Mouse (Mus musculus): Measurements from ENCODE around the gene Slc25a47. TPM values are rescaled to one million over a fixed set of nuclear protein-coding genes. Genes with fewer than 3 reads are reported as not detected.
A peak's percentile ranks its signal among the peaks of the same experiment; 100 is the strongest.

The Slc25a47 gene
- polyA plus RNA-seq (2015; fragmentation: Nextera tagmentation; extraction: Ambion mirVana): 9.9 and 12.0 TPM in 2 replicates

- Histone ChIP-seq H3K27ac (ENCODE audit: low read length) (peak within 1 kb of the TSS; percentile 88), H3K9me3 (ENCODE audit: low read length) (no peaks in the 10 kb centered on the region), H3K36me3 (ENCODE audit: insufficient read depth, low read length) (peaks cover 2% of the 10 kb centered on the region; the same call in 1 of the 2 replicates), H3K27me3 (ENCODE audit: insufficient read depth, low read length) (no peaks in the 10 kb centered on the region), H3K9ac (replicated peaks; ENCODE audit: low read length) (peak within 1 kb of the TSS; percentile 91), H3K4me1 (ENCODE audit: insufficient read depth, low read length) (peaks cover 50% of the 10 kb centered on the region), H3K4me2 (replicated peaks; ENCODE audit: low read depth, low read length) (peak within 1 kb of the TSS; percentile 97), H3K4me3 (ENCODE audit: low read length) (peak within 1 kb of the TSS; percentile 59)
- peak; percentile 98 for ATAC-seq (ENCODE audit: low FRiP score, low TSS enrichment)
- under 1% methylated on average over 52 of the region's 53 CpGs for WGBS
Measured at GRCm38 (mm10) chr12:108835840-108836409, at the start of gene Slc25a47, which contains the start of gene Slc25a29. Gene Slc25a47, plus strand, starts transcription at chr12:108836046. Gene Slc25a29, minus strand, starts transcription at chr12:108835883.

GRCm38 (mm10) chr12:108787329-108787728, 48.5 kb upstream of the Slc25a47 start:
- Histone ChIP-seq H3K4me3 (ENCODE audit: low read length) (no peak overlapping the region), H3K4me1 (ENCODE audit: insufficient read depth, low read length) (peaks cover 14% of the 10 kb centered on the region), H3K9me3 (ENCODE audit: low read length) (peaks cover 9% of the 10 kb centered on the region), H3K9ac (replicated peaks; ENCODE audit: low read length) (no peak overlapping the region), H3K4me2 (replicated peaks; ENCODE audit: low read depth, low read length) (no peak overlapping the region), H3K36me3 (ENCODE audit: insufficient read depth, low read length) (peaks cover 15% of the 10 kb centered on the region; the same call in 1 of the 2 replicates), H3K27me3 (ENCODE audit: insufficient read depth, low read length) (no peaks in the 10 kb centered on the region), H3K27ac (ENCODE audit: low read length) (no peak overlapping the region)
- WGBS: 93% methylated on average over 2 of the region's 2 CpGs
- no peak for ATAC-seq (ENCODE audit: low FRiP score, low TSS enrichment)

GRCm38 (mm10) chr12:108792152-108792545, 43.7 kb upstream of the Slc25a47 start:
- Histone ChIP-seq H3K9ac (replicated peaks; ENCODE audit: low read length) (peak overlapping the region; percentile 91), H3K36me3 (ENCODE audit: insufficient read depth, low read length) (no peaks in the 10 kb centered on the region), H3K4me3 (ENCODE audit: low read length) (peak overlapping the region; percentile 100), H3K9me3 (ENCODE audit: low read length) (no peaks in the 10 kb centered on the region), H3K27ac (ENCODE audit: low read length) (peak overlapping the region; percentile 99), H3K4me1 (ENCODE audit: insufficient read depth, low read length) (peaks cover 28% of the 10 kb centered on the region), H3K27me3 (ENCODE audit: insufficient read depth, low read length) (no peaks in the 10 kb centered on the region), H3K4me2 (replicated peaks; ENCODE audit: low read depth, low read length) (peak overlapping the region; percentile 56)
- peak; percentile 49 for ATAC-seq (ENCODE audit: low FRiP score, low TSS enrichment)
- WGBS: under 1% methylated on average over 52 of the region's 52 CpGs

- ATAC-seq (ENCODE audit: low FRiP score, low TSS enrichment): peak; percentile 96
- no peaks in the 10 kb centered on the region for H3K9me3 ChIP-seq (ENCODE audit: low read length)
- peaks cover 28% of the 10 kb centered on the region for H3K4me1 ChIP-seq (ENCODE audit: insufficient read depth, low read length)
- H3K4me3 ChIP-seq (ENCODE audit: low read length): peak within 1 kb of the TSS; percentile 100
- H3K36me3 ChIP-seq (ENCODE audit: insufficient read depth, low read length): no peaks in the 10 kb centered on the region
- under 1% methylated on average over 80 of the region's 127 CpGs for WGBS
- peak within 1 kb of the TSS; percentile 99 for H3K27ac ChIP-seq (ENCODE audit: low read length)
- no peaks in the 10 kb centered on the region for H3K27me3 ChIP-seq (ENCODE audit: insufficient read depth, low read length)
- H3K4me2 ChIP-seq (replicated peaks; ENCODE audit: low read depth, low read length): peak within 1 kb of the TSS; percentile 56
- H3K9ac ChIP-seq (replicated peaks; ENCODE audit: low read length): peak within 1 kb of the TSS; percentile 96
Measured at GRCm38 (mm10) chr12:108792546-108793452, 43.0 kb upstream of the Slc25a47 start, which contains the start of gene Yy1. Gene Yy1, plus strand, starts transcription at chr12:108792973.

- no peak for ATAC-seq (ENCODE audit: low FRiP score, low TSS enrichment)
- peak overlapping the region; percentile 100 for H3K4me3 ChIP-seq (ENCODE audit: low read length)
- H3K9ac ChIP-seq (replicated peaks; ENCODE audit: low read length): peak overlapping the region; percentile 96
- H3K4me1 ChIP-seq (ENCODE audit: insufficient read depth, low read length): peaks cover 28% of the 10 kb centered on the region
- WGBS: 0% methylated on average over 43 of the region's 71 CpGs
- H3K27ac ChIP-seq (ENCODE audit: low read length): peak overlapping the region; percentile 99
- peak overlapping the region; percentile 45 for H3K4me2 ChIP-seq (replicated peaks; ENCODE audit: low read depth, low read length)
- no peaks in the 10 kb centered on the region for H3K27me3 ChIP-seq (ENCODE audit: insufficient read depth, low read length)
- H3K36me3 ChIP-seq (ENCODE audit: insufficient read depth, low read length): no peaks in the 10 kb centered on the region
- no peaks in the 10 kb centered on the region for H3K9me3 ChIP-seq (ENCODE audit: low read length)
Measured at GRCm38 (mm10) chr12:108793453-108793941, 42.3 kb upstream of the Slc25a47 start.

- Histone ChIP-seq H3K27ac (ENCODE audit: low read length) (peak overlapping the region; percentile 99), H3K27me3 (ENCODE audit: insufficient read depth, low read length) (no peaks in the 10 kb centered on the region), H3K4me2 (replicated peaks; ENCODE audit: low read depth, low read length) (peak overlapping the region; percentile 69), H3K4me1 (ENCODE audit: insufficient read depth, low read length) (peaks cover 28% of the 10 kb centered on the region), H3K9me3 (ENCODE audit: low read length) (no peaks in the 10 kb centered on the region), H3K9ac (replicated peaks; ENCODE audit: low read length) (peak overlapping the region; percentile 96), H3K4me3 (ENCODE audit: low read length) (peak overlapping the region; percentile 100), H3K36me3 (ENCODE audit: insufficient read depth, low read length) (no peaks in the 10 kb centered on the region)
- WGBS: under 1% methylated on average over 72 of the region's 94 CpGs
- ATAC-seq (ENCODE audit: low FRiP score, low TSS enrichment): peak; percentile 68
Measured at GRCm38 (mm10) chr12:108794078-108794711, 41.7 kb upstream of the Slc25a47 start.

GRCm38 (mm10) chr12:108794979-108795537, 40.8 kb upstream of the Slc25a47 start:
- 9% methylated on average over 9 of the region's 9 CpGs for WGBS

GRCm38 (mm10) chr12:108801613-108802012, 34.2 kb upstream of the Slc25a47 start:
- peaks cover 19% of the 10 kb centered on the region for H3K4me1 ChIP-seq (ENCODE audit: insufficient read depth, low read length)

More at GRCm38 (mm10) chr12:108794979-108795537, 40.8 kb upstream of the Slc25a47 start:
- Histone ChIP-seq H3K9ac (replicated peaks; ENCODE audit: low read length) (peak overlapping the region; percentile 96), H3K4me2 (replicated peaks; ENCODE audit: low read depth, low read length) (peak overlapping the region; percentile 69), H3K36me3 (ENCODE audit: insufficient read depth, low read length) (no peaks in the 10 kb centered on the region), H3K9me3 (ENCODE audit: low read length) (no peaks in the 10 kb centered on the region), H3K4me1 (ENCODE audit: insufficient read depth, low read length) (peaks cover 28% of the 10 kb centered on the region), H3K27ac (ENCODE audit: low read length) (peak overlapping the region; percentile 99), H3K4me3 (ENCODE audit: low read length) (peak overlapping the region; percentile 100), H3K27me3 (ENCODE audit: insufficient read depth, low read length) (no peaks in the 10 kb centered on the region)
- ATAC-seq (ENCODE audit: low FRiP score, low TSS enrichment): no peak

GRCm38 (mm10) chr12:108804388-108804787, 31.5 kb upstream of the Slc25a47 start:
- H3K4me3 ChIP-seq (ENCODE audit: low read length): no peak overlapping the region
- 77% methylated on average over 2 of the region's 2 CpGs for WGBS
- H3K36me3 ChIP-seq (ENCODE audit: insufficient read depth, low read length): peaks cover 10% of the 10 kb centered on the region
- H3K4me2 ChIP-seq (replicated peaks; ENCODE audit: low read depth, low read length): no peak overlapping the region
- peaks cover 16% of the 10 kb centered on the region for H3K4me1 ChIP-seq (ENCODE audit: insufficient read depth, low read length)
- no peaks in the 10 kb centered on the region for H3K9me3 ChIP-seq (ENCODE audit: low read length)
- no peaks in the 10 kb centered on the region for H3K27me3 ChIP-seq (ENCODE audit: insufficient read depth, low read length)
- ATAC-seq (ENCODE audit: low FRiP score, low TSS enrichment): no peak
- H3K9ac ChIP-seq (replicated peaks; ENCODE audit: low read length): no peak overlapping the region
- H3K27ac ChIP-seq (ENCODE audit: low read length): no peak overlapping the region

More at GRCm38 (mm10) chr12:108801613-108802012, 34.2 kb upstream of the Slc25a47 start:
- peaks cover 3% of the 10 kb centered on the region for H3K36me3 ChIP-seq (ENCODE audit: insufficient read depth, low read length)
- ATAC-seq (ENCODE audit: low FRiP score, low TSS enrichment): no peak
- H3K27ac ChIP-seq (ENCODE audit: low read length): no peak overlapping the region
- no peaks in the 10 kb centered on the region for H3K9me3 ChIP-seq (ENCODE audit: low read length)
- H3K4me3 ChIP-seq (ENCODE audit: low read length): no peak overlapping the region
- WGBS: 60% methylated on average over 2 of the region's 2 CpGs
- no peaks in the 10 kb centered on the region for H3K27me3 ChIP-seq (ENCODE audit: insufficient read depth, low read length)
- H3K9ac ChIP-seq (replicated peaks; ENCODE audit: low read length): no peak overlapping the region
- H3K4me2 ChIP-seq (replicated peaks; ENCODE audit: low read depth, low read length): no peak overlapping the region

Data from kidney, embryonic 16.5 days (tissue).